Comparison of ENCODE assay signal across 8 mouse cellular contexts in genomic region chr1:25105367-25105766, GRCm38 (mm10).
A peak's percentile ranks its signal among the peaks of the same experiment; 100 is the strongest.
DNase-seq lines count a peak whose midpoint lies in the region; ATAC-seq and TF ChIP-seq lines count a peak whose summit lies in the region.

No protein-coding gene starts in this region.

- H3K4me2 ChIP-seq in forebrain, postnatal 0 days (ENCODE audit: low read depth), result no peak overlapping the region

- H3K4me1 ChIP-seq in forebrain, postnatal 0 days (ENCODE audit: insufficient read depth), result peaks cover 19% of the 10 kb centered on the region
- no peaks in the 10 kb centered on the region for H3K4me1 ChIP-seq in kidney, adult 2 months (ENCODE audit: control insufficient read depth, insufficient read depth, low read length)

- no peaks in the 10 kb centered on the region for H3K27me3 ChIP-seq in forebrain, postnatal 0 days (ENCODE audit: insufficient read depth, low read length)
- no peaks in the 10 kb centered on the region for H3K27me3 ChIP-seq in kidney, adult 2 months (replicated peaks; ENCODE audit: control insufficient read depth, insufficient read depth, low read length)

- WGBS in forebrain, postnatal 0 days, result 33% methylated on average over 4 of the region's 4 CpGs
- WGBS in kidney, adult 2 months, result 26% methylated on average over 4 of the region's 4 CpGs

- DNase-seq in ovary, adult 18-20 months (ENCODE audit: low spot score), result peak; percentile 2
- no peak for DNase-seq in ovary, postnatal 10 days (ENCODE audit: low spot score)
- peak; percentile 89 for DNase-seq in forebrain, postnatal 0 days
- peak; percentile 89 for DNase-seq in kidney, adult 2 months
- peak; percentile 81 to 94 for DNase-seq in left cerebral cortex, adult 9 months (ENCODE audit: low spot score in 2 of 2)
- peak; percentile 68 for DNase-seq in right cerebral cortex, postnatal 14 days
- DNase-seq in T-cell, adult 2 months (ENCODE audit: low spot score), result no peak
- DNase-seq in thymus, postnatal 10 days (ENCODE audit: low spot score in 2 of 2), result no peak

- ATAC-seq in forebrain, postnatal 0 days, result peak; percentile 72

- H3K27ac ChIP-seq in forebrain, postnatal 0 days (ENCODE audit: low read depth, low read length), result peak overlapping the region; percentile 50
- H3K27ac ChIP-seq in kidney, adult 2 months (ENCODE audit: insufficient read depth, low read depth, low read length), result no peak overlapping the region

- no peak for TF ChIP-seq CTCF in forebrain, postnatal 0 days (IDR thresholded peaks at IDR 0.05; ENCODE audit: low read depth)
- TF ChIP-seq CTCF in kidney, adult 2 months (conservative IDR thresholded peaks at IDR 0.05; ENCODE audit: insufficient read depth, insufficient read length, low read depth, low read length), result no peak

- no peaks in the 10 kb centered on the region for H3K36me3 ChIP-seq in forebrain, postnatal 0 days (ENCODE audit: insufficient read depth)
- H3K36me3 ChIP-seq in kidney, adult 2 months (ENCODE audit: control insufficient read depth, insufficient read depth, low read length), result no peaks in the 10 kb centered on the region

- no peak overlapping the region for H3K4me3 ChIP-seq in forebrain, postnatal 0 days (ENCODE audit: low read depth, low read length)
- H3K4me3 ChIP-seq in kidney, adult 2 months (ENCODE audit: insufficient read depth, low read depth, low read length), result no peak overlapping the region

- no peak for TF ChIP-seq POLR2A in kidney, adult 2 months (IDR thresholded peaks at IDR 0.05; ENCODE audit: low read depth, low read length)

- no peak overlapping the region for H3K9ac ChIP-seq in forebrain, postnatal 0 days

- H3K9me3 ChIP-seq in forebrain, postnatal 0 days (ENCODE audit: low read length), result no peaks in the 10 kb centered on the region

Comparison
In these comparisons a context has a peak if more than half of its experiments do, and no peak if none do; other contexts are left out.
1. DNase-seq: peak in ovary, adult 18-20 months (single experiment), forebrain, postnatal 0 days (single experiment), kidney, adult 2 months (single experiment), left cerebral cortex, adult 9 months (2 of 2) and right cerebral cortex, postnatal 14 days (single experiment); none in ovary, postnatal 10 days (single experiment), T-cell, adult 2 months (single experiment) and thymus, postnatal 10 days (0 of 2).